15 mouse cellular contexts compared by ENCODE assay signal in the genomic region with DNA sequence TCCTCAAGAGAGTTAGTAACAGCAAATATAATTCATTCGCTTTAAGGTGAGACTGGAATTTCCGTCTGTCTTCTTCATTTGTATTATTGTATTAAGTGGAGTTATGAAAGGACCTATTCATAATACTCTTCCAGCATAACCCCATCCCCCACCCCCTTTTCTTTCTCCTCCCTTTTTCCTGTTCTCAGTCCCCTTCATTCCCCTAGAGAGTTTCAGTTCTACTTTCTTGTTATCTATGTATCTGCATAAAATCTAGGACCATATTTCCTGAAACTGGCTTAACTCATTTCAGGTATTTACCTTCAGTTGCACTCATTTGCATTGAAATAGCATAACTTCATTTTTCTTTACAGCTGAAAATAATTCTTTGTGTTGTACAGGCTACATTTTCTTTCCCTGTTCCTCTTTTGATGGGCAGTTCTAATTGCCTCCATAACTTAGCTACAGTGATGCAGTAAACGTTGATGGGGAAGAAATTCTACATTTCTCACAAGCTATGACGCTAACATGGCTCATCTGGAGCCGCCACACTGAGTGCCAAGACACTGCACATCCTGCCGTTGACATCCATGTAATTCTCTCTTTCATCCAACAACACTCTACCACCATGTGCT.
"Had no signal": no experiment of that assay in that cellular context is flagged by ENCODE, and none has a peak within 500 bp of the region (broad histone marks: within the 10 kb centered on the region; RNA-seq: fewer than 3 reads in every experiment).

No protein-coding gene starts in this region.

- H3K27ac ChIP-seq: liver, embryonic 15.5 days; lung, embryonic 15.5 days; macrophage; midbrain, embryonic 13.5 days; midbrain, embryonic 15.5 days; neural tube, embryonic 12.5 days had no signal

- DNase-seq: liver, postnatal 0 days; lung, adult 2 months; lung, postnatal 14 days; lung, postnatal 36 days; right cerebral cortex, postnatal 14 days; thymus, adult 18-20 months; thymus, postnatal 14 days; thymus, postnatal 36 days had no signal

- H3K4me3 ChIP-seq: liver, embryonic 15.5 days; lung, embryonic 15.5 days; megakaryocyte, embryonic 14.5 days; midbrain, embryonic 13.5 days; midbrain, embryonic 15.5 days; neural tube, embryonic 12.5 days had no signal

- H3K9me3 ChIP-seq: liver, embryonic 15.5 days; lung, embryonic 15.5 days; midbrain, embryonic 13.5 days; midbrain, embryonic 15.5 days; neural tube, embryonic 12.5 days had no signal

- H3K36me3 ChIP-seq: liver, embryonic 15.5 days; lung, embryonic 15.5 days; midbrain, embryonic 13.5 days; midbrain, embryonic 15.5 days; neural tube, embryonic 12.5 days had no signal

- H3K27me3 ChIP-seq: liver, embryonic 15.5 days; lung, embryonic 15.5 days; midbrain, embryonic 13.5 days; midbrain, embryonic 15.5 days; neural tube, embryonic 12.5 days had no signal

- H3K9ac ChIP-seq: liver, embryonic 15.5 days; liver, postnatal 0 days; lung, embryonic 15.5 days; midbrain, embryonic 13.5 days; midbrain, embryonic 15.5 days; neural tube, embryonic 12.5 days had no signal

- H3K4me1 ChIP-seq: liver, embryonic 15.5 days; lung, embryonic 15.5 days; midbrain, embryonic 13.5 days; midbrain, embryonic 15.5 days; neural tube, embryonic 12.5 days had no signal
